ENCODE assay signal across 8 mouse cellular contexts in the genomic region with DNA sequence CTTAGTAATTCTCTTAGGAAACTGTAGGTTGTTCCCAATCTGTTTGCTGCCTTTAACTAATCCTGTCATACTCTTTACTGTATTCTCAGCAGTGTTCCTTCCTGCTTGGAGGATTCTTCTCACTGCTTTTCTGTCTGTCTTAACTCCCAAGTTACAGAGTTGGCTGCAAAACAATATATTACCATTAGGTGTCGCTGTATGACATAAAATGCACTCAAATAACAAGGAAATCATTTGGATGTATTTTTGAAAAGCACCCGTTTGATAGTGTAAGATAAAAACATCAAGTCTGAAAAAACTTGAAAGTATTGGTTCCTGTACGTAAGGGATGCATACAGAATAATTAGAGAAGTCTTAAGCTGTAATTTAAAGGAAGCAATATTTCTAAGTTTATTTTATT.
DNase-seq lines count a peak whose midpoint lies in the region; ATAC-seq and TF ChIP-seq lines count a peak whose summit lies in the region.
"Had no signal": no experiment of that assay in that cellular context is flagged by ENCODE, and none has a peak within 500 bp of the region (broad histone marks: within the 10 kb centered on the region; RNA-seq: fewer than 3 reads in every experiment).

No protein-coding gene starts in this region.

- peak; percentile 89 for TF ChIP-seq CTCF in kidney, postnatal 0 days (IDR thresholded peaks at IDR 0.05; ENCODE audit: low read depth)
- peak; percentile 92 for TF ChIP-seq CTCF in stomach, postnatal 0 days (IDR thresholded peaks at IDR 0.05; ENCODE audit: low read depth)

- H3K9me3 ChIP-seq in kidney, postnatal 0 days (replicated peaks; ENCODE audit: low read length): no peaks in the 10 kb centered on the region
- no peaks in the 10 kb centered on the region for H3K9me3 ChIP-seq in hindbrain, embryonic 15.5 days
- H3K9me3 ChIP-seq in stomach, postnatal 0 days (ENCODE audit: control insufficient read depth, low read length): no peaks in the 10 kb centered on the region
- H3K9me3 ChIP-seq: lung, embryonic 15.5 days had no signal

- no peaks in the 10 kb centered on the region for H3K27me3 ChIP-seq in kidney, postnatal 0 days (ENCODE audit: insufficient read depth, low read length)
- no peaks in the 10 kb centered on the region for H3K27me3 ChIP-seq in hindbrain, embryonic 15.5 days
- no peaks in the 10 kb centered on the region for H3K27me3 ChIP-seq in stomach, postnatal 0 days (ENCODE audit: control insufficient read depth, insufficient read depth, low read length)
- H3K27me3 ChIP-seq: lung, embryonic 15.5 days had no signal

- H3K27ac ChIP-seq in kidney, postnatal 0 days: no peak overlapping the region
- no peak overlapping the region for H3K27ac ChIP-seq in hindbrain, embryonic 15.5 days (replicated peaks)
- no peak overlapping the region for H3K27ac ChIP-seq in stomach, postnatal 0 days (replicated peaks)
- H3K27ac ChIP-seq: lung, embryonic 15.5 days had no signal

- DNase-seq in kidney, postnatal 0 days (ENCODE audit: low spot score): peak; percentile 82
- no peak for DNase-seq in kidney, adult 11 months
- DNase-seq in ES-CJ7 (ENCODE audit: low read depth, low spot score) (peak; percentile 58), WW6 (ENCODE audit: low read depth, low spot score) (peak; percentile 4)
- no peak for DNase-seq in stomach, postnatal 0 days (ENCODE audit: low spot score)

- no peaks in the 10 kb centered on the region for H3K36me3 ChIP-seq in kidney, postnatal 0 days (ENCODE audit: insufficient read depth, low read length)
- no peaks in the 10 kb centered on the region for H3K36me3 ChIP-seq in hindbrain, embryonic 15.5 days
- H3K36me3 ChIP-seq in stomach, postnatal 0 days (ENCODE audit: control insufficient read depth, insufficient read depth, low read length): no peaks in the 10 kb centered on the region
- H3K36me3 ChIP-seq: lung, embryonic 15.5 days had no signal

- ATAC-seq in kidney, postnatal 0 days (replicated peaks; ENCODE audit: low FRiP score, low read depth): no peak
- 0 out of 2 replicates have a peak, but pooled peaks have one; percentile 30 for ATAC-seq in hindbrain, embryonic 15.5 days (ENCODE audit: low FRiP score, low read depth)
- no peak for ATAC-seq in stomach, postnatal 0 days (ENCODE audit: low FRiP score, low TSS enrichment)
- no peak for ATAC-seq in erythroblast, adult 5-6 weeks (replicated peaks; ENCODE audit: low FRiP score, poor library complexity, severe bottlenecking)

- no peak overlapping the region for H3K9ac ChIP-seq in kidney, postnatal 0 days (ENCODE audit: low read depth, low read length)
- no peak overlapping the region for H3K9ac ChIP-seq in hindbrain, embryonic 15.5 days
- no peak overlapping the region for H3K9ac ChIP-seq in stomach, postnatal 0 days (ENCODE audit: low read length)
- H3K9ac ChIP-seq: lung, embryonic 15.5 days had no signal

- H3K4me3 ChIP-seq in kidney, postnatal 0 days (replicated peaks; ENCODE audit: low read depth, low read length): no peak overlapping the region
- no peak overlapping the region for H3K4me3 ChIP-seq in hindbrain, embryonic 15.5 days
- no peak overlapping the region for H3K4me3 ChIP-seq in stomach, postnatal 0 days (ENCODE audit: low read depth, low read length)
- H3K4me3 ChIP-seq: lung, embryonic 15.5 days had no signal

- no peaks in the 10 kb centered on the region for H3K4me1 ChIP-seq in kidney, postnatal 0 days (replicated peaks; ENCODE audit: insufficient read depth, low read length)
- no peaks in the 10 kb centered on the region for H3K4me1 ChIP-seq in hindbrain, embryonic 15.5 days (replicated peaks)
- no peaks in the 10 kb centered on the region for H3K4me1 ChIP-seq in stomach, postnatal 0 days (replicated peaks; ENCODE audit: control insufficient read depth, insufficient read depth)
- H3K4me1 ChIP-seq: lung, embryonic 15.5 days had no signal

- H3K4me2 ChIP-seq in kidney, postnatal 0 days (ENCODE audit: low read length): no peak overlapping the region
- H3K4me2 ChIP-seq in hindbrain, embryonic 15.5 days: no peak overlapping the region
- no peak overlapping the region for H3K4me2 ChIP-seq in stomach, postnatal 0 days (replicated peaks; ENCODE audit: low read depth)
- H3K4me2 ChIP-seq: lung, embryonic 15.5 days had no signal

- no peak for TF ChIP-seq EP300 in stomach, postnatal 0 days (optimal IDR thresholded peaks at IDR 0.05)

- WGBS in kidney, postnatal 0 days: 13% methylated on average over 3 of the region's 3 CpGs
- WGBS in hindbrain, embryonic 15.5 days: 12% methylated on average over 3 of the region's 3 CpGs
- WGBS in stomach, postnatal 0 days: 7% methylated on average over 3 of the region's 3 CpGs

Comparison
In these comparisons a context has a peak if more than half of its experiments do, and no peak if none do; other contexts are left out.
1. DNase-seq: peak in kidney, postnatal 0 days (single experiment), ES-CJ7 (single experiment) and WW6 (single experiment); none in kidney, adult 11 months (single experiment) and stomach, postnatal 0 days (single experiment).